Comparison of ENCODE assay signal across 8 mouse cellular contexts in genomic region chr7:19508150-19508923, GRCm38 (mm10). TPM values are rescaled to one million over a fixed set of nuclear protein-coding genes. Genes with fewer than 3 reads are reported as not detected.
DNase-seq lines count a peak whose midpoint lies in the region; ATAC-seq lines count a peak whose summit lies in the region.

Gene Bloc1s3 (minus strand): TSS chr7:19508367.
Gene Trappc6a (plus strand): TSS chr7:19508395.

- no peaks in the 10 kb centered on the region for H3K36me3 ChIP-seq in hindbrain, embryonic 14.5 days (replicated peaks; ENCODE audit: control insufficient read depth, insufficient read depth)

- WGBS in hindbrain, embryonic 14.5 days, result under 1% methylated on average over 56 of the region's 56 CpGs

- no peaks in the 10 kb centered on the region for H3K27me3 ChIP-seq in hindbrain, embryonic 14.5 days (ENCODE audit: control insufficient read depth, insufficient read depth, low read length)

- H3K9me3 ChIP-seq in hindbrain, embryonic 14.5 days (ENCODE audit: control insufficient read depth, low read length), result no peaks in the 10 kb centered on the region

- peak within 1 kb of the TSS; percentile 73 for H3K27ac ChIP-seq in hindbrain, embryonic 14.5 days

- DNase-seq in R1 (ENCODE audit: low read depth, low spot score), result peak; percentile 95
- DNase-seq in cerebellum, postnatal 25 days, result peak; percentile 93 to 94
- peak; percentile 92 to 93 for DNase-seq in frontal cortex, postnatal 25 days (ENCODE audit: low spot score in 2 of 2)
- peak; percentile 93 for DNase-seq in hindbrain, embryonic 14.5 days (ENCODE audit: low spot score)
- DNase-seq in layer of hippocampus, postnatal 36 days, result peak; percentile 91 to 92
- DNase-seq in lung, postnatal 36 days, result peak; percentile 96
- DNase-seq in retina, postnatal 1 day, result peak; percentile 98
- peak; percentile 87 to 89 for DNase-seq in urinary bladder, adult 18-20 months (ENCODE audit: low spot score in 2 of 2)

- peak within 1 kb of the TSS; percentile 69 for H3K9ac ChIP-seq in hindbrain, embryonic 14.5 days

- ATAC-seq in hindbrain, embryonic 14.5 days (ENCODE audit: low FRiP score), result peak; percentile 95

- H3K4me2 ChIP-seq in hindbrain, embryonic 14.5 days (replicated peaks), result peak within 1 kb of the TSS; percentile 97

- H3K4me3 ChIP-seq in hindbrain, embryonic 14.5 days (replicated peaks; ENCODE audit: low read length), result peak within 1 kb of the TSS; percentile 65

- H3K4me1 ChIP-seq in hindbrain, embryonic 14.5 days (replicated peaks; ENCODE audit: control insufficient read depth, insufficient read depth, low read length), result peaks cover 17% of the 10 kb centered on the region

RNA-seq across cellular contexts. Expression of gene Bloc1s3, which starts in this region (rescaled TPM):
- 2.6 and 3.6 TPM in 2 replicates for polyA plus RNA-seq in hindbrain, embryonic 14.5 days (2014; fragmentation: Nextera tagmentation; extraction: Ambion mirVana)
- 1 to 10 TPM; 6.8 to 6.9 TPM for total RNA-seq in layer of hippocampus, postnatal 36 days (2021)

RNA-seq across cellular contexts. Expression of gene Trappc6a, which starts in this region (rescaled TPM):
- 34.2 and 38.8 TPM in 2 replicates for polyA plus RNA-seq in hindbrain, embryonic 14.5 days (2014; fragmentation: Nextera tagmentation; extraction: Ambion mirVana)
- 10 to 100 TPM; 19.8 to 21.5 TPM for total RNA-seq in layer of hippocampus, postnatal 36 days (2021)

Comparison
In these comparisons a context has a peak if more than half of its experiments do, and no peak if none do; other contexts are left out.
1. Peak in every context shown above with its lines: DNase-seq, ATAC-seq, H3K4me3 ChIP-seq and H3K27ac ChIP-seq.